Mouse (Mus musculus) embryonic facial prominence, embryonic 14.5 days (tissue): ENCODE measurements around the gene Ces1f. TPM values are rescaled to one million over a fixed set of nuclear protein-coding genes. Genes with fewer than 3 reads are reported as not detected.
"Not testable (repeated sequence)": the region's sequence is repeated elsewhere in the genome, so short reads cannot be mapped to it uniquely, and the experiment has no call there.

ENCODE experiments used
- ATAC-seq: fragments of 200-750 bp; cut with Nextera tagmentation; 2 replicates; pipeline ENCODE4 v1.8.0; 2017; ENCODE audit warnings: low read depth, moderate number of reproducible peaks, moderate TSS enrichment
- DNase-seq: peaks from one replicate; pipeline ENCODE4 v3.0.0-alpha.2; 2015; ENCODE audit warnings: low spot score
- H3K27ac ChIP-seq: fragments of 300-500 bp; sonication (generic); replicated peaks from 2 replicates; pipeline ENCODE4 v1.5.1; 2014; ENCODE audit warnings: low read depth, mild to moderate bottlenecking, low read length, moderate library complexity
- H3K27me3 ChIP-seq: fragments of 300-500 bp; sonication (generic); replicated peaks from 2 replicates; pipeline ENCODE4 v1.6.1; 2014; ENCODE audit warnings: low read length; ENCODE audit not compliant: control insufficient read depth, insufficient read depth
- H3K36me3 ChIP-seq: fragments of 300-500 bp; sonication (generic); 2 replicates; pipeline ENCODE4 v1.6.1; 2014; ENCODE audit warnings: low read length, mixed read lengths; ENCODE audit not compliant: control insufficient read depth, insufficient read depth
- H3K4me1 ChIP-seq: fragments of 300-500 bp; sonication (generic); 2 replicates; pipeline ENCODE4 v1.6.1; 2014; ENCODE audit warnings: antibody characterized with exemption, low read length; ENCODE audit not compliant: control insufficient read depth, insufficient read depth
- H3K4me2 ChIP-seq: fragments of 300-500 bp; sonication (generic); 2 replicates; pipeline ENCODE4 v1.6.1; 2014; ENCODE audit warnings: low read depth, mild to moderate bottlenecking, low read length, moderate library complexity, mixed read lengths
- H3K4me3 ChIP-seq: fragments of 300-500 bp; sonication (generic); 2 replicates; pipeline ENCODE4 v1.5.1; 2014; ENCODE audit warnings: low read depth, mild to moderate bottlenecking, low read length
- H3K9ac ChIP-seq: fragments of 300-500 bp; sonication (generic); 2 replicates; pipeline ENCODE4 v1.6.1; 2014; ENCODE audit warnings: low read depth, mild to moderate bottlenecking, low read length, moderate library complexity, mixed read lengths
- H3K9me3 ChIP-seq: fragments of 300-500 bp; sonication (generic); 2 replicates; pipeline ENCODE4 v1.6.1; 2016; ENCODE audit warnings: low read length; ENCODE audit not compliant: control insufficient read depth
- WGBS: fragments of 180-500 bp; shearing (Covaris S2); extraction: QIAGEN DNeasy Blood & Tissue Kit; methylation state at CpG from one replicate; pipeline ENCODE4 v1.1.7; 2014; 5-methylcytosine and 5-hydroxymethylcytosine counted together
- polyA plus RNA-seq: library from polyadenylated mRNA; unstranded; fragments of >200 nt; fragmentation: Nextera tagmentation; extraction: Ambion mirVana; gene quantifications from 2 replicates; pipeline ENCODE4 v1.2.1, GENCODE M21; 2014

Ces1f gene
- polyA plus RNA-seq, 1 experiment from 2014 or later, result 0.11 TPM

DNA sequence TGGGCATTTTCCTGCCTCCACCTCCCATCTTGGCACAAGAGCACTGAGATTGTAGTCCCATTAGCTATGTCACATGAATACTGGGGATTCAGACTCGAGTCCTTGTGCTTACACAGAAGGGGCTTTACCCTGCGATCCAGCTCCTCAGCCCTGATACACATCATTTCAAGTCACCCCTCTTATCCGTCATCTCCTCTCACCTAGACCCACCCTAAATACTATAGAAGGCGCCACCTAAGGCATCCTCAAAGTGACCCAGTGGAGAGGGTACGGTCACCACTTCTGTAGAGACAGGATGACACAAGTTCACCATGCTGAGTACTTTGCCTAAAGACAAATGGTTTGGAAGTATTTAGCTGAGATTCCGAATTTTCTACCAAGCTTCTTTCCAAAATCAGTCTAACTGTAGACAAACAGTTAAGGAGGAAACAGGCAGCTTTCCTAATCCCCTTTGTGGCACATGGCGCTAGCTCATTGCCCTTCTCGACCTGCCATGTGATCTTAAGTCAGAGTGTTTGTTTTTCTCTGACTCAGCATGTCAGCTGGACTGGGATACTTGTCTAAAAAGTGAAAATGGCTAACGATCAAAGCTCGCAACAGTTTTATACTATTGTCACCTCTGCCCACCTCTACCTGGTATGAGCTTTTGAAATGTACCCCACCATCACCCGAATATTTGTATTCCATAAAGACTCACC lies 50.7 kb downstream of the Ces1f start:
- no peak overlapping the region for H3K27ac ChIP-seq
- ATAC-seq (no peak), DNase-seq (no peak)
- no peak overlapping the region for H3K9ac ChIP-seq
- no peak overlapping the region for H3K4me3 ChIP-seq
- 63% methylated on average over 11 of the region's 11 CpGs for WGBS
- H3K27me3 ChIP-seq, result no peaks in the 10 kb centered on the region
- no peaks in the 10 kb centered on the region for H3K4me1 ChIP-seq
- H3K9me3 ChIP-seq, result no peaks in the 10 kb centered on the region
- no peaks in the 10 kb centered on the region for H3K36me3 ChIP-seq
- H3K4me2 ChIP-seq, result no peak overlapping the region

DNA sequence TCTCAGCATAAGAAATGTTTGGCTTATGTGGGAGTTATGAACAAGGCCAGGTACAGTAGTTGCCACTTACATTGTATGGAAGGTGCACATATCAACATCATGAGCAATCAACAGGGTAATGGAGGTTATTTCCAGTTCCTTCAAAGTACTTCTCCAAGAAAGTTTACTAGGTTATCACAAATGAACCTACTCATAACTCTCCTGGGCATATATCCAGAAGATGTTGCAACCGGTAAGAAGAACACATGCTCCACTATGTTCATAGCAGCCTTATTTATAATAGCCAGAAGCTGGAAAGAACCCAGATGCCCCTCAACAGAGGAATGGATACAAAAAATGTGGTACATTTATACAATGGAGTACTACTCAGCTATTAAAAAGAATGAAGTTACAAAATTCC lies 53.1 kb downstream of the Ces1f start:
- DNase-seq, ATAC-seq: not testable (repeated sequence)
- 100% methylated on average over 1 of the region's 1 CpGs for WGBS

DNA sequence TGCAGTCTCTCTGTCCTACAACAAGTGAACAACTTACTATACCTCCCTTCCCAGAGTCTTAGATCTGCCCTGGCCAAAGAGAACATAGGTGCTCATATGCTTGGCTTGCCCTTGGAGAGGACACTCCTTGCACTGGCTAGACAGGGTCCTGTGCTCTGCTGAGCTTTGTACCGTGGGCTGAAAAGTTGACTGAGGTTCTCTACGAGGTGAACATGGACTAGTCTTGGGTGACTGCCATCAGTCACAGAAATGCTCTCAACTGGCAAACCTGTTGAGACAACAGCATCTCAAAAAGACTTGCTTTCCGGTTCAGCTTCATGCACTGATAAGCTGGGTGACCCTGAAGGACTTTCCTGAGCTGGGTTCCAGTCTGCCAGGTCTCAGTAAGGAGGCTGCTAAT lies 57.7 kb downstream of the Ces1f start:
- Histone ChIP-seq H3K4me2 (no peak overlapping the region), H3K4me3 (no peak overlapping the region), H3K27me3 (no peaks in the 10 kb centered on the region), H3K36me3 (no peaks in the 10 kb centered on the region), H3K9me3 (no peaks in the 10 kb centered on the region), H3K4me1 (no peaks in the 10 kb centered on the region), H3K9ac (no peak overlapping the region), H3K27ac (no peak overlapping the region)
- 85% methylated on average over 3 of the region's 3 CpGs for WGBS
- ATAC-seq (no peak), DNase-seq (no peak)

More for the DNA sequence above, 53.1 kb downstream of the Ces1f start:
- H3K27ac ChIP-seq, H3K36me3 ChIP-seq, H3K9ac ChIP-seq, H3K4me3 ChIP-seq, H3K9me3 ChIP-seq, H3K4me1 ChIP-seq, H3K27me3 ChIP-seq, H3K4me2 ChIP-seq: not testable (repeated sequence)

DNA sequence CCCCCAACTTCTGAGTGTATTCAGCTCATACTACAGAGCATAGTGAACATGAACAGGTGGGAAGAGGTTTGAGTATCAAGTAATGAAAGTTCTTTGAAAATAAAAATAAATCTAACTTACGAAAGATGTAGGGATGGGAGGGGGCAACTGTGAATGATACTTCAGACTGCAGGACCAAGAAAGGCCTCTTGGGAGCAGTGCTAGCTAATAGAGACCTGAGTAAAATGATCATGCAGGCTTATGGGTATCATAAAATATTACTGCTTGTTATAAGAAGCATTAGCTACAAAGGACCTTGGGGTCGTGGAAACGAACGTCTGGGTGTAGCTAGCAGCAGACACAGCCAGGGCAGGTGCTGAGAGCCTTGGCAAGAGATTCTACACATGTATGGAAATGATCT lies 61.7 kb downstream of the Ces1f start:
- DNase-seq, result no peak
- Histone ChIP-seq H3K27ac (no peak overlapping the region), H3K27me3 (no peaks in the 10 kb centered on the region), H3K36me3 (no peaks in the 10 kb centered on the region), H3K4me1 (no peaks in the 10 kb centered on the region), H3K4me3 (no peak overlapping the region), H3K9me3 (no peaks in the 10 kb centered on the region), H3K4me2 (no peak overlapping the region), H3K9ac (no peak overlapping the region)
- ATAC-seq, result no peak
- WGBS, result 63% methylated on average over 4 of the region's 4 CpGs

DNA sequence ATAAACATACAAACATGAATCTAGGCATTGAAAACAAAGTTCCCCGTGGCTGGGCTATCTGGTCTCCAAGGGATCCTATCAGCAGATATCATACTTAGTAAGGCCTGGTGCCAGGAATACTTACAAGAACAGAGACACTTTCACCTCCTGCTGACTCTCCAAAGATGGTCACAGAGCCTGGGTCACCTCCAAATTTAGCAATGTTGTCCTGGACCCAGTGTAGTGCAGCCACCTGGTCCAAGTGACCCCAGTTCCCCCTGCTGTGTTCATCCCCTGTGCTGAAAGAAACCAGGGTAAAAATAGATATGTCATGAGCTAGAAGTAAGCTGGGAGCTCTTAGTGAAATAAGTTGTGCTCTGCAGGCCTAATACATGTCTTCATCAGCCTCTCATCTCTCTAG lies 62.2 kb downstream of the Ces1f start:
- H3K27ac ChIP-seq, result no peak overlapping the region
- H3K4me1 ChIP-seq, result no peaks in the 10 kb centered on the region
- 81% methylated on average over 1 of the region's 1 CpGs for WGBS
- H3K4me2 ChIP-seq, result no peak overlapping the region
- H3K4me3 ChIP-seq, result no peak overlapping the region
- H3K27me3 ChIP-seq, result no peaks in the 10 kb centered on the region
- no peak overlapping the region for H3K9ac ChIP-seq
- DNase-seq (no peak), ATAC-seq (no peak)
- H3K36me3 ChIP-seq, result no peaks in the 10 kb centered on the region
- H3K9me3 ChIP-seq, result no peaks in the 10 kb centered on the region

DNA sequence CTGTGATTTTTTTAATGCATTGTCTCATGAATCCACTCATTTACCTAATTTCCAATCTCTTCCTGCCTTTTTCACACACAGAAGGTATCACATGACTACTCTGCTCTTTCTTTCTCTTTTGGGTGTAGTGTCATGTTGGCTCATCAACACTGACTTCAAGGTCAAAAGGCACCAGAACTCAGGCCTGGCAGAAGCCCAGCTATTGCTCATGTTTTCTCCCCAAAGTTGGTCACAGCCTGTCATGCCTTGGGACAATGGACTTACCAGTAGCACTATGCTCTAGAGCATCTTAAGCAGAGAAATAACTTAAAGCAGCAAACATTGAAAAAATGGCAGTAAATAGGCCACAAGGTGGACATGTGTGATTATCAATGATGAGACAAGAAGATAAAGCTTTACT lies 68.5 kb downstream of the Ces1f start:
- Histone ChIP-seq H3K9ac (no peak overlapping the region), H3K9me3 (no peaks in the 10 kb centered on the region), H3K4me3 (no peak overlapping the region), H3K4me1 (no peaks in the 10 kb centered on the region), H3K36me3 (no peaks in the 10 kb centered on the region), H3K27me3 (no peaks in the 10 kb centered on the region), H3K4me2 (no peak overlapping the region), H3K27ac (no peak overlapping the region)
- no peak for ATAC-seq
- no peak for DNase-seq

Other genes starting within 250 kb of the Ces1f start
- gene Ces1a, start 231.6 kb downstream of the Ces1f start, polyA plus RNA-seq, result not detected in 2 replicates
- 0.36 TPM in 1 of 2 replicates, not detected in the other for gene Ces1b, start 199.7 kb downstream of the Ces1f start, polyA plus RNA-seq
- not detected in 2 replicates for gene Ces1c, start 148.5 kb downstream of the Ces1f start, polyA plus RNA-seq
- gene Ces1d, start 81.9 kb downstream of the Ces1f start, polyA plus RNA-seq, result 3.2 and 6.0 TPM in 2 replicates
- 0.17 TPM in 1 of 2 replicates, not detected in the other for gene Ces1e, start 50.1 kb downstream of the Ces1f start, polyA plus RNA-seq
- not detected in 2 replicates for gene Ces1g, start 57.6 kb upstream of the Ces1f start, polyA plus RNA-seq
- not detected in 2 replicates for gene Ces1h, start 100.0 kb upstream of the Ces1f start, polyA plus RNA-seq